Mouse (Mus musculus) cortical plate, adult 2 months (tissue): ENCODE results near the gene Smpdl3a.

Source experiments
- CTCF ChIP-seq: fragments of 200-500 bp; IDR thresholded peaks from 2 replicates; pipeline ENCODE4 v1.5.1; 2011; ENCODE audit warnings: mild to moderate bottlenecking, control low read depth, low read length; ENCODE audit not compliant: insufficient read depth; ENCODE audit errors: extremely low read depth
- POLR2A ChIP-seq: fragments of 200-500 bp; IDR thresholded peaks from 2 replicates; pipeline ENCODE4 v1.6.1; 2011; ENCODE audit warnings: mild to moderate bottlenecking, low read length, control low read depth; ENCODE audit not compliant: insufficient read depth; ENCODE audit errors: extremely low read depth

DNA sequence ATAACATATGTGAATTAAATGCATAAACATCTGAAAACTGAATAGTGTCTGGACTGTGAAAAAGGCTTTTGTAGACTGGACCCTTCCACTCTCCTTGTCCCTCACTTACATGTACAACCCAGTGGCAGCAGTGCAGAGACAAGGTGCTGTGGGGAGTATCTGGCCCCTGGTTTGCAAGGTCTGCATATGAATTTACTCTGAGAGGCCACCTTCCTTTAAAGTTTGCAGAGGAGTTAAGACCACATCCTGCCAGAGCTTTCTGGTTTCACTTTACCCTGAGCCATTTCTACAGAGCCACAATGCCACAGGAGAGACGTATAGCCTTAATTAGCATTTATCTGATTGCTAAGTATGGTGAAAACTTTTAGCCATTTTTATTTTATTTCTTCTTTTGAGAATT is 40.8 kb upstream of the Smpdl3a start:
- no peak for TF ChIP-seq CTCF
- no peak for TF ChIP-seq POLR2A
